Mouse (Mus musculus) liver, adult 2 months (tissue): ENCODE measurements around the gene Cdc42bpa.

Source experiments
- CTCF ChIP-seq: fragments of 200-500 bp; IDR thresholded peaks from 2 replicates; pipeline ENCODE4 v1.5.1; 2011; ENCODE audit warnings: low read depth, low read length, control low read depth
- POLR2A ChIP-seq: fragments of 200-500 bp; IDR thresholded peaks from 2 replicates; pipeline ENCODE4 v1.6.1; 2011; ENCODE audit warnings: low read length, control low read depth; ENCODE audit not compliant: insufficient read depth; ENCODE audit errors: extremely low read depth

DNA sequence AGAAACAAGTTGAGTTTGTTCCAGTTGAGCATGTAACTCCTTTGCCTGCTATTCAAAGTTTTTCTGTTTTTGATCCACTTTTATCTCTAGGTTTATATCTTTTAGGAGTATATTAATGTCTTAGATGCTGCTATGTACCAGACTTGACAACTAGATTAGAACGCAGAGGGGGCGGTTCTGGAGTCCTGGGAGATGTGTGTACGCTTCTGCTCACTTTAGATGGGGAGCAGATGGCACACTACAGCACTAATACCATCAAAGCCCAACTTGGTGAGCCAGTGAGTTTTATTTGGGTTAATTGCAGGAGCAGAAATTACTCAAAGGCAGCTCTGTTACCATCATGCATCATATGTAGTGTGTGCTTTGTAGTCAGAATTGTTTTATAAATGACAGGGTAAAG is 77.2 kb downstream of the Cdc42bpa start:
- TF ChIP-seq POLR2A (no peak), CTCF (no peak)
